Mouse (Mus musculus): ENCODE measurements around the gene Iqce.

DNA sequence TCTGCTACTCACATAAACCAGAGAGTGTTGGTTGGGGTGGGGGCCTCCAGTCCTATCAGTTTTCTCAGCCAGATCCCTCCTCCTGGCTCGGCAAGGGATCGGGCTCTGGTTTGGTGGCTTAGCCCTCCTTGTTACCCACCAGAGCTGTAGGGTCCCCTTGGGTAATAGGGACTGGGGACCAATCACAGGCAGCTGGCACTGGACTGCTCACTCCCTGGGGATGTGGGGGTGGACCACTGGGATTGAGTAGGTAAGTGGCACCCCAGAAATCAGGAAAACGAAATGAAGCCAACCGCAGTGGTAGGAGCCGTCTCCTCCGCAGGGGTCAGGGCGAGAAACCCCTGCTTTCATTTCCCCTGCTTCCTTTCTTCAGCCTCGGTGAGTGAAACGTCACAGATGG is 81.1 kb downstream of the Iqce start:
- TF ChIP-seq CTCF (IDR thresholded peaks at IDR 0.05; ENCODE audit: borderline replicate concordance, insufficient read depth, low read length) (no peak), POLR2A (IDR thresholded peaks at IDR 0.05; ENCODE audit: low read depth, low read length) (no peak)

Measured in embryonic fibroblast, embryonic 13.5 days (primary cell).